8 mouse cellular contexts compared by ENCODE assay signal in genomic region chr6:128033868-128034250, GRCm38 (mm10).
DNase-seq lines count a peak whose midpoint lies in the region; ATAC-seq and TF ChIP-seq lines count a peak whose summit lies in the region.

No protein-coding gene starts in this region.

- H3K4me2 ChIP-seq in kidney, embryonic 15.5 days: peak overlapping the region; percentile 92
- peak overlapping the region; percentile 98 for H3K4me2 ChIP-seq in embryonic facial prominence, embryonic 12.5 days (replicated peaks)
- H3K4me2 ChIP-seq in hindbrain, postnatal 0 days (ENCODE audit: low read depth, low read length): peak overlapping the region; percentile 97
- H3K4me2 ChIP-seq in myocyte (ENCODE audit: low read depth): peak overlapping the region; percentile 77

- H3K9ac ChIP-seq in kidney, embryonic 15.5 days: peak overlapping the region; percentile 59
- H3K9ac ChIP-seq in embryonic facial prominence, embryonic 12.5 days: peak overlapping the region; percentile 63
- H3K9ac ChIP-seq in hindbrain, postnatal 0 days (replicated peaks; ENCODE audit: low read length): peak overlapping the region; percentile 68

- peak overlapping the region; percentile 58 for H3K4me3 ChIP-seq in kidney, embryonic 15.5 days (replicated peaks)
- peak overlapping the region; percentile 51 for H3K4me3 ChIP-seq in embryonic facial prominence, embryonic 12.5 days
- peak overlapping the region; percentile 56 for H3K4me3 ChIP-seq in hindbrain, postnatal 0 days (ENCODE audit: low read length)
- H3K4me3 ChIP-seq in myocyte: peak overlapping the region; percentile 79

- DNase-seq in kidney, adult 8-10 months: no peak
- no peak for DNase-seq in hindbrain, postnatal 0 days (ENCODE audit: low spot score)
- DNase-seq in right cerebral cortex, postnatal 10 days (ENCODE audit: low spot score in 2 of 2): no peak
- DNase-seq in left cerebral cortex, adult 9 months (ENCODE audit: low spot score in 2 of 2): no peak
- DNase-seq in thymus, postnatal 10 days (ENCODE audit: low spot score in 2 of 2): no peak

- TF ChIP-seq POLR2A in myocyte (IDR thresholded peaks at IDR 0.05; ENCODE audit: insufficient read length, low read depth): no peak

- peak overlapping the region; percentile 52 for H3ac ChIP-seq in myocyte (ENCODE audit: control insufficient read depth, insufficient read length)

- H3K36me3 ChIP-seq in kidney, embryonic 15.5 days: no peaks in the 10 kb centered on the region
- H3K36me3 ChIP-seq in embryonic facial prominence, embryonic 12.5 days: no peaks in the 10 kb centered on the region
- no peaks in the 10 kb centered on the region for H3K36me3 ChIP-seq in hindbrain, postnatal 0 days (ENCODE audit: insufficient read depth, low read length)
- no peaks in the 10 kb centered on the region for H3K36me3 ChIP-seq in myocyte (ENCODE audit: control insufficient read depth, insufficient read depth)

- ATAC-seq in kidney, embryonic 15.5 days (replicated peaks; ENCODE audit: low FRiP score): no peak
- ATAC-seq in embryonic facial prominence, embryonic 12.5 days (ENCODE audit: insufficient number of reproducible peaks, insufficient read depth, low FRiP score, low TSS enrichment): no peak
- ATAC-seq in hindbrain, postnatal 0 days: no peak

- 27% methylated on average over 4 of the region's 4 CpGs for WGBS in kidney, embryonic 15.5 days
- 8% methylated on average over 4 of the region's 4 CpGs for WGBS in embryonic facial prominence, embryonic 12.5 days
- 7% methylated on average over 4 of the region's 4 CpGs for WGBS in hindbrain, postnatal 0 days

- TF ChIP-seq CTCF in hindbrain, postnatal 0 days (IDR thresholded peaks at IDR 0.05; ENCODE audit: low read depth): no peak

- no peak overlapping the region for H3K27ac ChIP-seq in kidney, embryonic 15.5 days
- H3K27ac ChIP-seq in embryonic facial prominence, embryonic 12.5 days: 0 out of 2 replicates have a peak overlapping the region, but pooled peaks have one; percentile 69
- H3K27ac ChIP-seq in hindbrain, postnatal 0 days: peak overlapping the region; percentile 80; the same call in 1 of the 2 replicates

- peaks cover 5% of the 10 kb centered on the region; the same call in 1 of the 2 replicates for H3K27me3 ChIP-seq in kidney, embryonic 15.5 days
- peaks cover 16% of the 10 kb centered on the region for H3K27me3 ChIP-seq in embryonic facial prominence, embryonic 12.5 days
- no peaks in the 10 kb centered on the region for H3K27me3 ChIP-seq in hindbrain, postnatal 0 days (ENCODE audit: insufficient read depth, low read length)
- no peaks in the 10 kb centered on the region for H3K27me3 ChIP-seq in myocyte (ENCODE audit: control insufficient read depth, insufficient read depth, insufficient read length)

- no peaks in the 10 kb centered on the region for H3K9me3 ChIP-seq in kidney, embryonic 15.5 days (replicated peaks)
- no peaks in the 10 kb centered on the region for H3K9me3 ChIP-seq in embryonic facial prominence, embryonic 12.5 days
- H3K9me3 ChIP-seq in hindbrain, postnatal 0 days (ENCODE audit: low read length): no peaks in the 10 kb centered on the region

- peaks cover 57% of the 10 kb centered on the region for H3K4me1 ChIP-seq in kidney, embryonic 15.5 days
- H3K4me1 ChIP-seq in embryonic facial prominence, embryonic 12.5 days: peaks cover 62% of the 10 kb centered on the region
- H3K4me1 ChIP-seq in hindbrain, postnatal 0 days (ENCODE audit: insufficient read depth, low read length): peaks cover 39% of the 10 kb centered on the region

- peaks cover 24% of the 10 kb centered on the region for H3K79me2 ChIP-seq in myocyte (ENCODE audit: control insufficient read depth, insufficient read depth)

TF ChIP-seq in myocyte, 11 proteins besides CTCF, POLR2A, EP300 and RAD21:
- TF ChIP-seq E2F4 (IDR thresholded peaks at IDR 0.05; ENCODE audit: insufficient read depth): no peak
- no peak for TF ChIP-seq TCF3 (IDR thresholded peaks at IDR 0.05; ENCODE audit: insufficient read length, low read depth)
- TF ChIP-seq SRF (IDR thresholded peaks at IDR 0.05; ENCODE audit: control insufficient read depth, insufficient read length, low read depth): no peak
- no peak for TF ChIP-seq CEBPB (IDR thresholded peaks at IDR 0.05; ENCODE audit: insufficient read depth, poor library complexity, severe bottlenecking)
- no peak for TF ChIP-seq TCF12 (IDR thresholded peaks at IDR 0.05; ENCODE audit: insufficient read depth, poor library complexity, severe bottlenecking)
- TF ChIP-seq POLR2AphosphoS2 (IDR thresholded peaks at IDR 0.05; ENCODE audit: insufficient read length, low read depth): no peak
- TF ChIP-seq USF1 (IDR thresholded peaks at IDR 0.05; ENCODE audit: low read depth): no peak
